Mouse (Mus musculus) layer of hippocampus, adult 9-10 months (tissue): Measurements from ENCODE around the gene Melk.
A peak's percentile ranks its signal among the peaks of the same experiment; 100 is the strongest.

Experiments used
- DNase-seq: peaks from one replicate; pipeline ENCODE4 v3.0.0; 2022; ENCODE audit warnings: low spot score

Melk gene

GRCm38 (mm10) chr4:44300781-44301750, at the start of gene Melk:
Melk (plus strand) TSS chr4:44300876.
- no peak for DNase-seq

- no peak for DNase-seq
Observed at GRCm38 (mm10) chr4:44251521-44251920, 49.2 kb upstream of the Melk start.

- no peak for DNase-seq
Observed at GRCm38 (mm10) chr4:44251966-44252916, 48.4 kb upstream of the Melk start.

GRCm38 (mm10) chr4:44253191-44253590, 47.5 kb upstream of the Melk start:
- DNase-seq = no peak

- no peak for DNase-seq
Observed at GRCm38 (mm10) chr4:44254579-44254978, 46.1 kb upstream of the Melk start.

- DNase-seq = no peak
Observed at GRCm38 (mm10) chr4:44259126-44259525, 41.5 kb upstream of the Melk start.

GRCm38 (mm10) chr4:44260244-44260643, 40.4 kb upstream of the Melk start:
- DNase-seq = no peak

GRCm38 (mm10) chr4:44265500-44265899, 35.2 kb upstream of the Melk start:
- DNase-seq = no peak

- no peak for DNase-seq
Observed at GRCm38 (mm10) chr4:44267437-44267836, 33.2 kb upstream of the Melk start.

- DNase-seq = no peak
Observed at GRCm38 (mm10) chr4:44269376-44269817, 31.3 kb upstream of the Melk start.

GRCm38 (mm10) chr4:44271134-44271533, 29.5 kb upstream of the Melk start:
- DNase-seq = no peak

- DNase-seq = no peak
Observed at GRCm38 (mm10) chr4:44281597-44282265, 18.9 kb upstream of the Melk start.

- DNase-seq = peak; percentile 63
Observed at GRCm38 (mm10) chr4:44292534-44292933, 8.1 kb upstream of the Melk start.

GRCm38 (mm10) chr4:44295837-44296236, 4.8 kb upstream of the Melk start:
- DNase-seq = no peak

- no peak for DNase-seq
Observed at GRCm38 (mm10) chr4:44306585-44306984, 5.9 kb downstream of the Melk start.

- no peak for DNase-seq
Observed at GRCm38 (mm10) chr4:44310429-44310828, 9.8 kb downstream of the Melk start.

GRCm38 (mm10) chr4:44310911-44311310, 10.2 kb downstream of the Melk start:
- no peak for DNase-seq

- DNase-seq = no peak
Observed at GRCm38 (mm10) chr4:44316270-44316809, 15.7 kb downstream of the Melk start.

- no peak for DNase-seq
Observed at GRCm38 (mm10) chr4:44320448-44320847, 19.8 kb downstream of the Melk start.

GRCm38 (mm10) chr4:44322124-44322523, 21.4 kb downstream of the Melk start:
- no peak for DNase-seq

- no peak for DNase-seq
Observed at GRCm38 (mm10) chr4:44325453-44325852, 24.8 kb downstream of the Melk start.

- no peak for DNase-seq
Observed at GRCm38 (mm10) chr4:44326721-44327120, 26.0 kb downstream of the Melk start.
